Mouse (Mus musculus): ENCODE measurements around the gene Ruvbl2. TPM values are rescaled to one million over a fixed set of nuclear protein-coding genes. Genes with fewer than 3 reads are reported as not detected.
"Not testable (repeated sequence)": the region's sequence is repeated elsewhere in the genome, so short reads cannot be mapped to it uniquely, and the experiment has no call there.

Ruvbl2 gene
- 10 to 100 TPM; 34.3 to 40.6 TPM for total RNA-seq (2021)

DNA sequence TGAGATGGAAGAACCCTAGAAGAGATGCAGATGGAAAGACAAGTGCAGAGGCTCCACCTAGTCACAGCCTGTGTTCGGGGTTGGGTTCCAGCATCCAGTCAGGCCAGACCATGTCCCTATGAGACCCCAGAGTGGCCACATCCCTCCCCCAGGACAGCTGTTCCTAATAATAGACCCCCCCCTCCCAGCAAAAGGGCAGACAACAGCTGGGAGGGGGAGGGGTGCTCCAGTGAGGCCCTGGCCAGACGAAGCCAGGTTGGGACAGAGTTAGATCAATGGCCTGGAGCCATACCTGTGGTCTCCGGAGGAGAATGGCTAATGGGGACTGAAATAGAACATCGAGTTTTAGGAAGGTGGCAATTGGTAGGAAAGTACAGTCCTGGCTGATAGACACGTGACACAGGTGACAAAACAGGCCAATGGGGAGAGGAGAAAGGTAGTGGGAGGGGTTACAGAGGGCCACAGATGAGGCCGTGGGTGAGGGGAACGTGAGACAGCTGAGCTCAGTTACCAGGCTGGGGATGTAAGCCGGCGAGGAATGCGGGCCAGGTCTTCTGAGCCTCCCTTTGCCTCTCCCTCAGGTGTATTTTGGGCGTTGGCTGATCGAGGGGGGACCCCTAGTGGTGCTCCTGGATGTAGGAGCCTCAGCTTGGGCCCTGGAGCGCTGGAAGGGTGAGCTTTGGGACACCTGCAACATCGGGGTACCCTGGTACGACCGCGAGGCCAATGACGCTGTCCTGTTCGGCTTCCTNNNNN, at the start of gene Ruvbl2:
TSS of gene Ruvbl2 (minus strand) at position 576 of the 756 bp plus-strand sequence.
- DNase-seq (ENCODE audit: extremely low spot score in 1 of 2, low spot score in 1 of 2) = no peak

DNA sequence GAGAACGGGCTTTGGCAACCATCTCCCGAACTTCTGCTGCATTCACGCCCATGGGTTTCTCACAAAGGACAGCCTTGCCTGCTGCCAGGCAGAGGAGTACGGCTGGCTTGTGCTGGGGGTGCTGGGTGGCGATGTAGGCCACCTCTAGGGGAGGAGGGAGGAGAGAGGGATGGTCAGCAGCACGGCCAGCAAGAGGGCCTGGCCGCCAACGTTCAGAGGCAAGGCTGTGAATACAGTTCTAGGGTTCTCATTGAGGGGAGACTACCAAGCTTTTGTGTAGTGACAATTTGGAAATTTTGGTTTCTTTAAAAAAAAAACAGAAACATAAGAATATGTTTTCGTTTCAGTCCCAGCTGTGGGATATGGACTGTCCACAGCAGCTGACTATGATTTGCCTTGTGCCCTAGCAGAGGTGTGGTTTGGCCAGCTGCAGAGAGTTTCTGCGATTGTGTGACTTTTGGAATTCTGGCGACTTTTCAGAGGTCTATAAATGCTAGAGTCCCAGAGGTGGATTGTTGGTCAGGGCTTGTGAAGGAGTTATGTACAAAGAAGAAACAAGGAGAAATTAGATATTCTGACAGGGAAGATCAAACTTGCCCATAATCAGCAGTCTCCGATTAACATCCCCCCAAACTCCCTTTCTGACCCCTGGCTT, 49.0 kb upstream of the Ruvbl2 start, which contains the start of gene Gm45808:
TSS of gene Gm45808 (minus strand) at position 51 of the 655 bp plus-strand sequence.
- no peak for DNase-seq (ENCODE audit: extremely low spot score in 1 of 2, low spot score in 1 of 2)

GRCm38 (mm10) chr7:45486158-45486557, 48.3 kb upstream of the Ruvbl2 start:
- DNase-seq (ENCODE audit: extremely low spot score in 1 of 2, low spot score in 1 of 2) = no peak

DNA sequence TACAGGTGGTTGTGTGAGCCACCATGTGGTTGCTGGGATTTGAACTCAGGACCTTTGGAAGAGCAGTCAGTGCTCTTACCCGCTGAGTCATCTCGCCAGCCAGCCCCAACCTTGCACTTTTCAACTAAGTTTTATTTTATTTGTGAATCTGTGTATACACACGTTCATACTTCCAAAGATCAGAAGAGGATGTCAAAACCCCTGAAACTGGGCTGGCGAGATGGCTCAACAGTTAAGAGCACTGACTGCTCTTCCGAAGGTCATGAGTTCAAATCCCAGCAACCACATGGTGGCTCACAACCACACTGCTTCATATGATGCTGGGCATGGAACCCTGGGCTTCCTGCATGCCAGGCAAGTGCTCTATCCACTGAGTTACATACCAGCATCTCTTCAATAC, 47.1 kb upstream of the Ruvbl2 start:
- not testable (repeated sequence) for DNase-seq (ENCODE audit: extremely low spot score in 1 of 2, low spot score in 1 of 2)

DNA sequence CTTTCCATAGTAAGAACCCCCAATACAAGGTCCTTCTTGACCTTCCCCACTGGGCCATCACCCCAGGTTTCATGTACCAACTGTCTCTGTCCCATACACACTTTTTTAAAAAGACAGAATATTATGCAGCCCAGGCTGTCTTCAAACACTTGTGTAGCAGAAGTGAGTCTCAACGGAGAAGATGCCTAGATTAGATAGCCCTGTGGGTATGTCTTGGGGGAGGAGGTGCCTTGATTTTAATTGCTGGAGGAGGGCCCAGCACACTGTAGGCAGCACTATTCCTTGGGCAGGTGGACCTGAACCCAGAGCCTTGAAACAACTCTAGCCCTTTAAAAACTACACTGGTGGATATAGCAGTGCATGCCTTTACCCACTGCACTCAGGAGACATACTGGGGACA, 44.3 kb upstream of the Ruvbl2 start:
- no peak for DNase-seq (ENCODE audit: extremely low spot score in 1 of 2, low spot score in 1 of 2)

GRCm38 (mm10) chr7:45481374-45481927, 43.6 kb upstream of the Ruvbl2 start, which contains the start of gene Tulp2:
Gene Tulp2, plus strand, starts transcription at chr7:45481877.
- DNase-seq (ENCODE audit: extremely low spot score in 1 of 2, low spot score in 1 of 2) = peak in 1 of 2 experiments; percentile 53

DNA sequence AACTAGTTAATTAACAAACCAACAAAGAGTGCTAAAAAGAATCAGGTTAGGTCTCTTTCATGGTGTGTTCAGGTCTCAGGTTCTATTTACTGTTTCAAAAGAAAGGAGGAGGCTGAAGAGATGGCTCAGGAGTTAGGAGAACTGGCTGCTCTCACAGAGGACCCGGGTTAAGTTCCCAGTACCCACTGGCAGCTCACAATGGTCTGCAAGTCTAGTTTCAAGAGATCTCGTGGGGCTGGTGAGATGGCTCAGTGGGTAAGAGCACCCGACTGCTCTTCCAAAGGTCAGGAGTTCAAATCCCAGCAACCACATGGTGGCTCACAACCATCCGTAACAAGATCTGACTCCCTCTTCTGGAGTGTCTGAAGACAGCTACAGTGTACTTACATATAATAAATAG, 42.4 kb upstream of the Ruvbl2 start:
- DNase-seq (ENCODE audit: extremely low spot score in 1 of 2, low spot score in 1 of 2) = not testable (repeated sequence)

DNA sequence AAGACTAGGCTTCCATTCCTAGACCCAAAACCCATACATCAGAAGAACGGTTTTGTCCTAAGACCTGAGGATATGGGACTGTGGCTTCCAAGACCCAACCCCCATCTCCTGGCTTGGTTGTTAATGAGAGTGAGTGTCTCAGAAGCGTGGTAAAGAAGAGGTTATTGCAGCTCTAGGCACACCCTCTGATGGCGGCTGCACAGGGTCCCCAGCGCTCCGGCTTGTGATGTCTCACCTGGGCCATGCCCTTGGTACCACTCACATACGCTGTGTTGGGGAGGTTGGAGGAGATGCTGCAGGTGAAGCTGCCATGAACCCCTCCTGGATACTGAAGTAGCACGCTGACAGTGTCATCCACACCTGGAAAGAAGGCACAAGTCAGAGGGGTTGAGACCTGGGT, 40.9 kb upstream of the Ruvbl2 start:
- no peak for DNase-seq (ENCODE audit: extremely low spot score in 1 of 2, low spot score in 1 of 2)

DNA sequence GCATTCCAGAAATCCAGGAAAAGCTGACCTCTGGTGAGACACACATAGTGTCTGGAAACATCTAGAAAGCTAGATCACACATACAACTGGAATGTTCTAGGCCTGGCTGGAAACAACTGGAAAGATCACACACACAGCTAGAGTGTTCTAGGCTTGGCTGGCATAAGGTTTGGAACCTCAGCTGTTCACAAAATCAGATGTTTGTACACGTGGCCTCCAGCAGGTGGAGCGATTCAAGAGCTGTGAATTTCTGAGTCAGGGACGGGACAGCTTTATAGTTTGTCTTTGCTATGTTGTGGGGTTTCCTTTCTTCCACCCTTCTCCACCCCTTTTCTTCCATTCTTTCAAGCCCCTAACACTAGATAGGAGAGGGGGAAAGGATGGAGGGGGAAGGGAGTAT, 39.1 kb upstream of the Ruvbl2 start:
- DNase-seq (ENCODE audit: extremely low spot score in 1 of 2, low spot score in 1 of 2) = peak; percentile 26 to 53

- DNase-seq (ENCODE audit: extremely low spot score in 1 of 2, low spot score in 1 of 2) = no peak
These were observed 38.6 kb upstream of the Ruvbl2 start for GRCm38 (mm10) chr7:45476453-45476852.

DNA sequence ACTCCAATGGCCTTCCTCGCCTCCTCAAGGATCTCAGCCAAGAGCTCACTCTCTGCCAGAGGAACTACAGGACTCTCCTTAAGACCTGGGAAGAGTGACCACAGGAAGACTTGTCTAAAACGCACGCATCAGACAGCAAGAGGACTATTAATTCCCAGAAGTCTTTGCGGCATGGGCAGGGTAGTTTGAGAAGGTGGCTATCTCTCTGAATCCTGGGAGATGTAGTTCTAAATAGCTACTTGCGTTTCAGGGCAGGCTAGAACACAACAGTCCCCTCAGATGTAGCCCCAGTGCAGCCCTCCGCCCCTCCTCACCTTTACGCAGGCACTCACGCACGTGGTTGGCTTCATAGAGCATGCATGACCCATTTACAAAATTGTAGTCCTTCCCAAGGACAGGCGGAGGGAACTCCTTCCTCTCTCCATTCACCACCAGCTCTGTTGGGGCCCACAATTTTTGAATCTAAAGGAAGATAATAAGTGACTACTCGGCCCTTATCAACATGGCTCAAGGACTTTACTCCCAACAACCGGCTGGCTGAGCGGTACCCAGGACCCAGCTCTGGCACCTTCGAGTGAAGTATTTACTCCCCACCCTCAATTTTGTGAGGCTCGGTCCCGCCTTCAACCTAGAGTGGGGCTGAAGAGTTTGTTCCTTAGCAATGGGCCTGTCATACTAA, 37.5 kb upstream of the Ruvbl2 start:
- DNase-seq (ENCODE audit: extremely low spot score in 1 of 2, low spot score in 1 of 2) = no peak

- DNase-seq (ENCODE audit: extremely low spot score in 1 of 2, low spot score in 1 of 2) = peak in 1 of 2 experiments; percentile 84
These were observed 33.0 kb upstream of the Ruvbl2 start for GRCm38 (mm10) chr7:45470869-45471268.

GRCm38 (mm10) chr7:45467090-45467670, 29.3 kb upstream of the Ruvbl2 start:
- no peak for DNase-seq (ENCODE audit: extremely low spot score in 1 of 2, low spot score in 1 of 2)

GRCm38 (mm10) chr7:45466283-45467089, 28.6 kb upstream of the Ruvbl2 start, which contains the start of gene Bax:
Gene Bax, minus strand, starts transcription at chr7:45466898.
- peak; percentile 89 to 90 for DNase-seq (ENCODE audit: extremely low spot score in 1 of 2, low spot score in 1 of 2)

DNA sequence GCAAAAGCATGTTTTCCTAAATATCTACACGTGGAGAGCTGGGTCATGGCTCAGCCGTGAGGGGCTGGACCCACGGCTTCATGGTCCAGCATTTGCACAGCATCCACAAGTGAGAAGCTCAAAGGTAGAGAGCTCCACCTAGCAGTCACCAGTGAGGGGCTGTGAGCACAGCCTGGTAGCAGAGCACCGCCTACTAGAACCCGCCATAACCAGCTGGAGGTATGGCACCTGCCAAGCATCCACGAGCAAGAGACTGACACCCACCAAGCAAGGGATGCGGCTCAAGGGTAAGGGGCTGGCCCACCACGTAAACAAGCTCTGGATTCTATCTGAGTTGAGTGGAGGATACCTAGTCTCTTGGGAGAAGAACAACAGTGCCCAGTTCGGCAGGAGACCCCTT, 27.7 kb upstream of the Ruvbl2 start:
- peak in 1 of 2 experiments; percentile 19 for DNase-seq (ENCODE audit: extremely low spot score in 1 of 2, low spot score in 1 of 2)

- DNase-seq (ENCODE audit: extremely low spot score in 1 of 2, low spot score in 1 of 2) = no peak
These were observed 27.2 kb upstream of the Ruvbl2 start for GRCm38 (mm10) chr7:45465112-45465511.

DNA sequence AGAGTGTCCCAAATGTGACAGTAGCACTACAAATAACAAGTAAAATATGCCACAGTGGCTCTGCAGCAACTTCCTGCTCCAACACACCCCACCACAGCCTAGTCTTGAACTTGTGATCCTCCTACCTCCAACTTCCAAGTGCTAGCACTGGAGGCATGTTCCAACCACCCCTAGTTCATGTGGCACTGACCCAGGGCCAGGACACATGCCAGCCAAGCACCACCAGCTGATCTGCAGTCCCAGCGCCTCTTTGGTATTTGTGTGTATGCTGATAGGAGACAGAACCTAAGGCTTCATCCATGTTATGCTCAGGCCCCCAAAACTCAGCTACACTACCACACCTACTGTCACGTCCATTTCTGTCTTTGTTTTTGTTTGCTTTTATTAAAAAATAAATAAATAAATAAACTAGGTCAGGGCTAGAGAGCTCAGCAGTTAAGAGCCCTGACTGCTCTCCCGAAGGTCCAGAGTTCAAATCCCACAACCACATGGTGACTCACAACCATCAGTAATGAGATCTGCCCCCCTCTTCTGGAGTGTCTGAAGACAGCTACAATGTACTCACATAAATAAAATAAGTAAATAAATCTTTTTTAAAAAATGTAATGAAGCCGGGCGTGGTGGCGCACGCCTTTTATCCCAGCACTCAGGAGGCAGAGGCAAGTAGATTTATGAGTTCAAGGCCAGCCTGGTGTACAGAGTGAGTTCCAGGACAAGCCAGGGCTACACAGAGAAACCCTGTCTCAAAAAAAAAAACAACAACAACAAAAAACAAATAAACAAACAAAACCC, 26.3 kb upstream of the Ruvbl2 start:
- no peak for DNase-seq (ENCODE audit: extremely low spot score in 1 of 2, low spot score in 1 of 2)

GRCm38 (mm10) chr7:45462868-45463267, 25.0 kb upstream of the Ruvbl2 start:
- DNase-seq (ENCODE audit: extremely low spot score in 1 of 2, low spot score in 1 of 2) = not testable (repeated sequence)

DNA sequence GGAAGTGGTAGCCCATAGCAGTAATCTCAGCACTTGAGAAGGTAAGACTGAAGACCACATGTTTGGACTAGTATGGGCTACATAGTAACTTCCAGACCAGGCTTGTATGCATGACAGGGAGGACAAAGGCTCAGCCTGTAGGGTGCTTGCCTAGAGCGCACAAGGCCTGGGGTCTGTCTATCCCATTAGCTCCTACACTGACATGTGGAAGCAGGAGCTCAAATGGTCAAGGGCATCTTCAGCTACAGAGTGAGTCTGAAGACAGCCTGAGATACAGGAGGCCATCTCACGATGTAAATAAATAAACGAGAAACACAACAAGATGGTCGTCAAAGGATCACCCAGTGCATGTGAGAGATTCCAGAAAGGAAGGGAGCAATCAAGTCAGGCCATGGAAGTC, 24.4 kb upstream of the Ruvbl2 start:
- no peak for DNase-seq (ENCODE audit: extremely low spot score in 1 of 2, low spot score in 1 of 2)

Data from layer of hippocampus, postnatal 25 days (tissue).